Mouse (Mus musculus) liver, postnatal 0 days (tissue): Measurements from ENCODE around the gene Col6a6. TPM values are rescaled to one million over a fixed set of nuclear protein-coding genes. Genes with fewer than 3 reads are reported as not detected.

Source experiments
- ATAC-seq: fragments of 200-750 bp; cut with Nextera tagmentation; 2 replicates; pipeline ENCODE4 v1.8.0; 2017; ENCODE audit warnings: mild to moderate bottlenecking, moderate library complexity
- DNase-seq: peaks from one replicate; pipeline ENCODE4 v3.0.0-alpha.2; 2016
- H3K27ac ChIP-seq: fragments of 300-500 bp; sonication (generic); 2 replicates; pipeline ENCODE4 v1.5.1; 2014; ENCODE audit warnings: antibody characterized with exemption, moderate library complexity, mild to moderate bottlenecking, low read depth
- H3K27me3 ChIP-seq: fragments of 300-500 bp; sonication (generic); 2 replicates; pipeline ENCODE4 v1.6.1; 2014; ENCODE audit warnings: low read length, control low read depth, mixed read lengths; ENCODE audit not compliant: insufficient read depth
- H3K36me3 ChIP-seq: fragments of 300-500 bp; sonication (generic); replicated peaks from 2 replicates; pipeline ENCODE4 v1.6.1; 2014; ENCODE audit warnings: mild to moderate bottlenecking, control low read depth, low read length, moderate library complexity, mixed read lengths; ENCODE audit not compliant: insufficient read depth
- H3K4me1 ChIP-seq: fragments of 300-500 bp; sonication (generic); 2 replicates; pipeline ENCODE4 v1.6.1; 2014; ENCODE audit warnings: antibody characterized with exemption, mild to moderate bottlenecking, control low read depth; ENCODE audit not compliant: insufficient read depth
- H3K4me2 ChIP-seq: fragments of 300-500 bp; sonication (generic); 2 replicates; pipeline ENCODE4 v1.6.1; 2014; ENCODE audit warnings: low read depth, mild to moderate bottlenecking, low read length, moderate library complexity, mixed read lengths
- H3K4me3 ChIP-seq: fragments of 300-500 bp; sonication (generic); 2 replicates; pipeline ENCODE4 v1.5.1; 2014; ENCODE audit warnings: low read depth, low read length
- H3K9ac ChIP-seq: fragments of 300-500 bp; sonication (generic); replicated peaks from 2 replicates; pipeline ENCODE4 v1.6.1; 2014; ENCODE audit warnings: mild to moderate bottlenecking, moderate library complexity
- H3K9me3 ChIP-seq: fragments of 300-500 bp; sonication (generic); 2 replicates; pipeline ENCODE4 v1.6.1; 2016; ENCODE audit warnings: mild to moderate bottlenecking, control low read depth, low read length, mixed read lengths
- CTCF ChIP-seq: sonication (generic); IDR thresholded peaks from 2 replicates; pipeline ENCODE4 v1.5.1; 2016; ENCODE audit warnings: antibody characterized with exemption, low read depth
- EP300 ChIP-seq: IDR thresholded peaks from 2 replicates; pipeline ENCODE4 v1.6.1; 2016; ENCODE audit warnings: antibody characterized with exemption, low read depth, mild to moderate bottlenecking
- WGBS: fragments of 180-500 bp; shearing (Covaris S2); extraction: QIAGEN DNeasy Blood & Tissue Kit; methylation state at CpG from one replicate; pipeline ENCODE4 v1.1.7; 2014; ENCODE audit not compliant: insufficient replicate concordance; 5-methylcytosine and 5-hydroxymethylcytosine counted together
- polyA plus RNA-seq: library from polyadenylated mRNA; unstranded; fragments of >200 nt; fragmentation: Nextera tagmentation; extraction: Ambion mirVana; gene quantifications from 2 replicates; pipeline ENCODE4 v1.2.1, GENCODE M21; 2015

Col6a6 gene
- polyA plus RNA-seq, 1 experiment from 2014 or later, result 0.14 TPM

DNA sequence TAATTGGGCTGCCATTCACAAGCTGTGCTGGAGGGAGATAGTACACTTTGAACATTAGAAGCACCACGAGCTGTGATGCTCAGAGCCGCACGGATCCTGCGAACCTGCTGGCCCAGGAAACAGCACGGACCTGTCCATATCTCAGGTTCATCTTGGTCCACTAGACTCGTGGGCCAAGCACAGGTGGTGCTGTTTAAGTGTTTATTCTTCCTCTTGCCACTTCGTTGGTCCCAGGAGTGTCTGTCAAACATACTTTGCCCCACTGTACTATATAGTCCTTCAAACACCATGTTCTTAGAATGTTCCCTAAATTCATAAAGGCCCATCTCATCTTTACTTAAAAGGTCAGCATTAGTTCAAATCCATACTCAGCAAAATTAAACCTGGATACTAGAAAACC lies 65.7 kb downstream of the Col6a6 start:
- WGBS, result 72% methylated on average over 7 of the region's 7 CpGs
- ATAC-seq (no peak), DNase-seq (no peak)
- Histone ChIP-seq H3K4me3 (no peak overlapping the region), H3K9ac (no peak overlapping the region), H3K9me3 (no peaks in the 10 kb centered on the region), H3K36me3 (no peaks in the 10 kb centered on the region), H3K4me2 (no peak overlapping the region), H3K4me1 (no peaks in the 10 kb centered on the region), H3K27me3 (no peaks in the 10 kb centered on the region), H3K27ac (no peak overlapping the region)
- TF ChIP-seq CTCF (no peak), EP300 (no peak)

DNA sequence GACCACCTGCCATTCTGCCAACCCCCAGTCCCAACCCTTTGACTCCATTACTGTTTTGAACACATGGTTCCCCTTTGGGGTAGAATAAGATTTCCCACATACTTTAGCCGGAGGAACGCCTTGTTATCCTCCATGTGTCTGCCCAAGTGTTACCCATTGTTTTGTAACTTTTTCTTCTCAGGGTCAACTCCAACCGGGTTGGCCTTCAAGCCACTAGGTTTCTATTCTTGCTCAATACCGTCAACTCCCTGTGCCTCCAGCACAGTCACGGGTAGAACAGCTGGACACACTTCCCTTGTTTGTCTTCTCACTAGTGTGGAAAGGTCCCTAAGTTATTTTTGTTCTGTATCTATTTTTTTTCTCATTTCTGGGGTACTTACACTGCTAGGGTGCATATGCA lies 69.1 kb downstream of the Col6a6 start:
- H3K27me3 ChIP-seq, result no peaks in the 10 kb centered on the region
- no peaks in the 10 kb centered on the region for H3K36me3 ChIP-seq
- no peak overlapping the region for H3K27ac ChIP-seq
- no peak overlapping the region for H3K4me2 ChIP-seq
- TF ChIP-seq CTCF (no peak), EP300 (no peak)
- WGBS, result 54% methylated on average over 5 of the region's 5 CpGs
- DNase-seq (no peak), ATAC-seq (no peak)
- no peaks in the 10 kb centered on the region for H3K4me1 ChIP-seq
- no peaks in the 10 kb centered on the region for H3K9me3 ChIP-seq
- H3K4me3 ChIP-seq, result no peak overlapping the region
- H3K9ac ChIP-seq, result no peak overlapping the region

- Histone ChIP-seq H3K36me3 (no peaks in the 10 kb centered on the region), H3K9me3 (no peaks in the 10 kb centered on the region), H3K9ac (no peak overlapping the region), H3K27ac (no peak overlapping the region), H3K4me1 (no peaks in the 10 kb centered on the region), H3K27me3 (no peaks in the 10 kb centered on the region), H3K4me2 (no peak overlapping the region), H3K4me3 (no peak overlapping the region)
- no peak for ATAC-seq
- WGBS, result 88% methylated on average over 14 of the region's 14 CpGs
- DNase-seq, result no peak
- TF ChIP-seq EP300, result no peak
- TF ChIP-seq CTCF, result no peak
These were observed 69.7 kb downstream of the Col6a6 start for GRCm38 (mm10) chr9:105758173-105758765.

- DNase-seq, result no peak
These were observed 73.7 kb downstream of the Col6a6 start for GRCm38 (mm10) chr9:105754256-105754655.

DNA sequence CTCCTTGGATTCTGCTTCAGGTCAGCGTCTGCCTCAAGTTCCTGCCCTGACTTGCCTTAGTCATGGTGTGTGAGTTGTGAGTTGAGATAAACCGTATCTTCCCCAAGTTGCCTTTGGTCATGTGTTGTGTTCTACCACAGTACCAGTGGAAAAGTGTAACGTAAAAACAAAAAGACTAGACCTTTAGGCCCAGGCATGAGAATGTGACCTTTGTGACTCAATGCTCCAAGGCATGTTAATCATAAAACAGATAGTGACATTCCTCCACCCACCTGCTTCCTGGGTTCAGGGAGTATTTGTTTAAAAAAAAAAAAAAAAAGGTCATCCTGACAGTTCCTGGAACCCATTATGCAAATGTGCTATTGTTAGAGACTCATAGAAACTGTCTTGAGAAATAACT lies 82.1 kb downstream of the Col6a6 start:
- H3K4me1 ChIP-seq, result no peaks in the 10 kb centered on the region
- no peaks in the 10 kb centered on the region for H3K27me3 ChIP-seq
- H3K9me3 ChIP-seq, result no peaks in the 10 kb centered on the region; the same call in 1 of the 2 replicates
- H3K36me3 ChIP-seq, result no peaks in the 10 kb centered on the region
- no peak overlapping the region for H3K27ac ChIP-seq
- no peak overlapping the region for H3K4me3 ChIP-seq
- H3K4me2 ChIP-seq, result no peak overlapping the region
- DNase-seq, result no peak
- TF ChIP-seq CTCF (no peak), EP300 (no peak)
- ATAC-seq, result no peak
- H3K9ac ChIP-seq, result no peak overlapping the region
- WGBS, result 66% methylated on average over 3 of the region's 3 CpGs

More at GRCm38 (mm10) chr9:105754256-105754655, 73.7 kb downstream of the Col6a6 start:
- TF ChIP-seq CTCF, result no peak
- TF ChIP-seq EP300, result no peak
- H3K9me3 ChIP-seq, result no peaks in the 10 kb centered on the region
- no peak overlapping the region for H3K4me2 ChIP-seq
- no peak for ATAC-seq
- no peaks in the 10 kb centered on the region for H3K27me3 ChIP-seq
- 37% methylated on average over 1 of the region's 1 CpGs for WGBS
- no peak overlapping the region for H3K9ac ChIP-seq
- no peaks in the 10 kb centered on the region for H3K36me3 ChIP-seq
- no peak overlapping the region for H3K27ac ChIP-seq
- no peaks in the 10 kb centered on the region for H3K4me1 ChIP-seq
- H3K4me3 ChIP-seq, result no peak overlapping the region

- no peaks in the 10 kb centered on the region for H3K27me3 ChIP-seq
- DNase-seq (no peak), ATAC-seq (no peak)
- no peak overlapping the region for H3K27ac ChIP-seq
- H3K36me3 ChIP-seq, result no peaks in the 10 kb centered on the region
- H3K9me3 ChIP-seq, result no peaks in the 10 kb centered on the region
- TF ChIP-seq EP300, result no peak
- TF ChIP-seq CTCF, result no peak
- H3K4me2 ChIP-seq, result no peak overlapping the region
- no peaks in the 10 kb centered on the region for H3K4me1 ChIP-seq
- H3K4me3 ChIP-seq, result no peak overlapping the region
- no peak overlapping the region for H3K9ac ChIP-seq
- 71% methylated on average over 2 of the region's 2 CpGs for WGBS
These were observed 87.5 kb downstream of the Col6a6 start for GRCm38 (mm10) chr9:105740413-105740812.
